Mouse (Mus musculus): Measurements from ENCODE around the gene Ier5l.

Ier5l gene

GRCm38 (mm10) chr2:30471051-30471450, 3.0 kb downstream of the Ier5l start:
- no peak for ATAC-seq (ENCODE audit: insufficient number of reproducible peaks, low FRiP score, low TSS enrichment)

GRCm38 (mm10) chr2:30470143-30470946, 3.7 kb downstream of the Ier5l start:
- no peak for ATAC-seq (ENCODE audit: insufficient number of reproducible peaks, low FRiP score, low TSS enrichment)

- 0 out of 2 replicates have a peak, but pooled peaks have one; percentile 27 for ATAC-seq (ENCODE audit: insufficient number of reproducible peaks, low FRiP score, low TSS enrichment)
These were observed 4.2 kb downstream of the Ier5l start for GRCm38 (mm10) chr2:30469796-30470142.

- ATAC-seq (ENCODE audit: insufficient number of reproducible peaks, low FRiP score, low TSS enrichment), result no peak
These were observed 5.0 kb downstream of the Ier5l start for GRCm38 (mm10) chr2:30469009-30469408.

- no peak for ATAC-seq (ENCODE audit: insufficient number of reproducible peaks, low FRiP score, low TSS enrichment)
These were observed 7.2 kb downstream of the Ier5l start for GRCm38 (mm10) chr2:30466787-30467186.

GRCm38 (mm10) chr2:30464411-30464810, 9.6 kb downstream of the Ier5l start:
- no peak for ATAC-seq (ENCODE audit: insufficient number of reproducible peaks, low FRiP score, low TSS enrichment)

GRCm38 (mm10) chr2:30463904-30464330, 10.1 kb downstream of the Ier5l start:
- ATAC-seq (ENCODE audit: insufficient number of reproducible peaks, low FRiP score, low TSS enrichment), result peak; percentile 97

GRCm38 (mm10) chr2:30463341-30463761, 10.7 kb downstream of the Ier5l start:
- ATAC-seq (ENCODE audit: insufficient number of reproducible peaks, low FRiP score, low TSS enrichment), result no peak

GRCm38 (mm10) chr2:30459241-30459640, 14.8 kb downstream of the Ier5l start:
- no peak for ATAC-seq (ENCODE audit: insufficient number of reproducible peaks, low FRiP score, low TSS enrichment)

- ATAC-seq (ENCODE audit: insufficient number of reproducible peaks, low FRiP score, low TSS enrichment), result no peak
These were observed 15.7 kb downstream of the Ier5l start for GRCm38 (mm10) chr2:30458349-30458748.

- ATAC-seq (ENCODE audit: insufficient number of reproducible peaks, low FRiP score, low TSS enrichment), result no peak
These were observed 17.7 kb downstream of the Ier5l start for GRCm38 (mm10) chr2:30456104-30456980.

- ATAC-seq (ENCODE audit: insufficient number of reproducible peaks, low FRiP score, low TSS enrichment), result no peak
These were observed 19.4 kb downstream of the Ier5l start for GRCm38 (mm10) chr2:30454587-30454986.

- ATAC-seq (ENCODE audit: insufficient number of reproducible peaks, low FRiP score, low TSS enrichment), result no peak
These were observed 20.4 kb downstream of the Ier5l start for GRCm38 (mm10) chr2:30453570-30453969.

- no peak for ATAC-seq (ENCODE audit: insufficient number of reproducible peaks, low FRiP score, low TSS enrichment)
These were observed 22.5 kb downstream of the Ier5l start for GRCm38 (mm10) chr2:30451525-30451924.

GRCm38 (mm10) chr2:30450530-30450929, 23.5 kb downstream of the Ier5l start:
- ATAC-seq (ENCODE audit: insufficient number of reproducible peaks, low FRiP score, low TSS enrichment), result no peak

GRCm38 (mm10) chr2:30448371-30448770, 25.6 kb downstream of the Ier5l start:
- ATAC-seq (ENCODE audit: insufficient number of reproducible peaks, low FRiP score, low TSS enrichment), result no peak

- ATAC-seq (ENCODE audit: insufficient number of reproducible peaks, low FRiP score, low TSS enrichment), result 0 out of 2 replicates have a peak, but pooled peaks have one; percentile 36
These were observed 26.9 kb downstream of the Ier5l start for GRCm38 (mm10) chr2:30446891-30447826.

GRCm38 (mm10) chr2:30445312-30445711, 28.7 kb downstream of the Ier5l start:
- ATAC-seq (ENCODE audit: insufficient number of reproducible peaks, low FRiP score, low TSS enrichment), result no peak

- no peak for ATAC-seq (ENCODE audit: insufficient number of reproducible peaks, low FRiP score, low TSS enrichment)
These were observed 29.6 kb downstream of the Ier5l start for GRCm38 (mm10) chr2:30444450-30444849.

GRCm38 (mm10) chr2:30444006-30444405, 30.0 kb downstream of the Ier5l start:
- ATAC-seq (ENCODE audit: insufficient number of reproducible peaks, low FRiP score, low TSS enrichment), result no peak
